Mouse (Mus musculus) lung, adult 18-20 months (tissue): ENCODE data around the gene Vmn1r55.
"Not testable (repeated sequence)": the region's sequence is repeated elsewhere in the genome, so short reads cannot be mapped to it uniquely, and the experiment has no call there.

Source experiments
- DNase-seq, 2 experiments: peaks; one replicate each; pipeline ENCODE4 v3.0.0; 2022; ENCODE audit warnings: mixed read lengths in 2 of 2

Vmn1r55 gene

GRCm38 (mm10) chr7:5149570-5149969 is at the start of gene Vmn1r55:
Gene Vmn1r55, minus strand, starts transcription at chr7:5149670.
- not testable (repeated sequence) for DNase-seq

- DNase-seq = not testable (repeated sequence)
Measured at GRCm38 (mm10) chr7:5196647-5197046, 47.2 kb upstream of the Vmn1r55 start, which contains the start of gene Vmn1r56. Gene Vmn1r56, minus strand, starts transcription at chr7:5196747.

DNA sequence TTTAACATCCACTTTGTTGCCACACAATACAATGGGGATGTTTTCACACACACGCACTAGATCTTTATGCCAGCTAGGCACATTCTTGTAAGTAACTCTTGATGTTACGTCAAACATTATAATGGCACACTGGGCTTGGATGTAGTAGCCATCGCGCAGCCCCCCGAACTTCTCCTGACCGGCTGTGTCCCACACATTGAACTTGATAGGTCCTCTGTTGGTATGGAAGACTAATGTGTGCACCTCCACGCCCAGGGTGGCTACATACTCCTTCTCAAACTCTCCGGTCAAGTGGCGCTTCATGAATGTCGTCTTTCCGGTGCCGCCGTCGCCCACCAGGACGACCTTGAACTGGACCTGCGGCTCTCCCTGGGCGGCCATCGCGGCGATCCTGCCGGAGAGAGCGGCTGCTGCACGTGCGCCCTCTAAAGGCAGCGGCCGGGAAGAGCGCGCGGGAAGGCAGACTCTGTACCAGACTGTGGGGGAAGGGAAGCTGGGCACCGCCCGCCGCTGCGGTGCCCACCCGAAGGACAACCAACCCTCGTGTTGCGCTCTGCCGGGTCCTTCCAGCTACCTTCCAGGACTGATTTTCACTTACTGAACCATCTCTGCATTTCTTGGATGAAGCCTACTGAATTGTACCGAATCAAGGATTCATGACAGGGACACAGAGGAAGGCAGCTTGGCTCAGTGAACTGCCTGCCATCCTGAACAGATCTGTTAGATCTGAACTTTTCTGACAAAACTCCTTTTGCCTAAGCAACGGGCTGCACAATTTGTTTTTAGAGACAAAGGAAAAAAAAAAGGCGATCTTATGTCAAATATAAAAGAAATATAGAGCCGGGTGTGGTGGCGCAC is 23.7 kb downstream of the Vmn1r55 start, which contains the start of gene Rasl2-9:
Gene Rasl2-9, minus strand, starts transcription at position 402 of the 858 bp plus-strand sequence.
- peak; percentile 61 to 64 for DNase-seq

DNA sequence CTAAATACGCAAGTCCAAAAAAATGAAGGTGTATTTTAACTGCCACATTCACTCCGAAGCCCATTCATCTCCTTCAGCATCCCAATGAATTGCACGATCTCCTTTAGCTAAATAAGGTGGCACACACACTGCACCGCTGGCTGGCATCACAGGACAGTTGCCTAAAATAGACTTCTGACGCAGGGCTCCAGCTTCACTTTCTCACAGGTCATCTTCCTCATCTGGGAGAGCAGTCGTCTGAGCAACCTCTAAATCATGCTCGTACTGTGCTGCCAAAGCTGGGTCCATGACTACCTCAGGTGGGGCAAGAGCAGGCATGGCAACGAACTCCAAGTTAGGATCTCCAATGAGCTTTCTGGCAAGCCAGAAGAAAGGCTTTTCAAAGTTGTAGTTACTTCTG is 24.4 kb downstream of the Vmn1r55 start:
- no peak for DNase-seq

DNA sequence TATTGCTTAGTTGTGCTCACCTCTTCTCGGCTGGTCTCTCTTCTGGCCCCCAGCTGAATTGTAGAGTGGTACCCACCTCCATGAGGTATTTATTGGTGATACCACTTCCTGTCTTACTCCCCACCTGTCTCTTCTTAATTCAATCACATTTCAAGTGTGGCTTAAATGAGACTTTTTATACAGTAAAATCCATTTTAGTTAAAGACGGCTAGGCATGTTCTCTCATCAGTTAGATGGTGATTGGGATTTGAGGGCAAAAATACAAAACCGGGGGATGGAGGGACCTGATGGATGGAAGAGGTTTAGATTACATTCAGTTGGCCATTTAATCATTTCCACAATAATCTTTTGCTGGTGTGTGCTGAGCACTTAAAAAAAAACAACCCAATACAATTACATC is 32.6 kb downstream of the Vmn1r55 start, which contains the start of gene Rfpl4:
Gene Rfpl4, minus strand, starts transcription at position 101 of the 400 bp plus-strand sequence.
- DNase-seq = no peak

GRCm38 (mm10) chr7:5112701-5113100 is 36.8 kb downstream of the Vmn1r55 start:
- DNase-seq = no peak

DNA sequence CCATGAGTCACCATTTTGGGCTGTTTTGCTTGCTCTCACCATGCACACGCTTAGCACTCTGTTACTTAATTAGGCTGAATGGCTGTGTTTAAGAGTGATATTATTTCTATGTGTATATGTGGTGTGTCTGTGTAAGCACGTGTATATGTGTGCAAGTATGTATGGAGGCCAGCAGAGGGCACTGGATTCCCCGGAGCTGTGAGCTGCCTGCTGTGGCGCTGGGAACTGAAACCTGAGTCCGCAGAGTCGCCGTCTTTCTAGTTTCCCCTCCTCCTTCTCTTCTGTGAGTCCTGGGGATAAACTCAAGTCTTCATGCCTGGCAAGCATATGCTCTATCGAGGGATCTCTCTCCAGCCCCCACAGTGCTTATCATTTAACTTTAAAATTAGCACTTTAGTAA is 40.2 kb downstream of the Vmn1r55 start:
- no peak for DNase-seq

DNA sequence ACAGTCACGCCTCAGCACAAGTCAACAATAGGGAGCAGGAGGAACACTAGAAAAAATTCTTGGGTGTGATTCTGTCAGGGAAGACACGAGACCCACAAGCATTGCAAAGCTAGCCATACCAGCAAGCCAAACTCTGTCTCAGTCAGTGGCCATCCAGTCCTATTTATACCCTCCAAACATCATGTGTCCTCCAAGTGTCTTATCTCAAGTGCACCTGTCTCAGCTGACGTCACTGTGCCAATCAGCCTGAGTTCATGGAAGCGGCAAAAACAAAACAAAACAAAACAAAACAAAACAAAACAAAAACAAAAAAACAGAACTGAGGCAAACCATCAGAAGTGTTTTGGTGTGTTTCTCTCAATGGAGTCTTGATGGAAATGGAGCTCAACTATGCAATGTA is 41.2 kb downstream of the Vmn1r55 start:
- no peak for DNase-seq

- DNase-seq = no peak
Measured at GRCm38 (mm10) chr7:5102564-5102963, 46.9 kb downstream of the Vmn1r55 start.

GRCm38 (mm10) chr7:5101066-5101663 is 48.3 kb downstream of the Vmn1r55 start:
- peak; percentile 28 to 45 for DNase-seq

GRCm38 (mm10) chr7:5099796-5100195 is 49.7 kb downstream of the Vmn1r55 start:
- DNase-seq = no peak

- DNase-seq = no peak
Measured at GRCm38 (mm10) chr7:5098769-5099168, 50.7 kb downstream of the Vmn1r55 start.

DNA sequence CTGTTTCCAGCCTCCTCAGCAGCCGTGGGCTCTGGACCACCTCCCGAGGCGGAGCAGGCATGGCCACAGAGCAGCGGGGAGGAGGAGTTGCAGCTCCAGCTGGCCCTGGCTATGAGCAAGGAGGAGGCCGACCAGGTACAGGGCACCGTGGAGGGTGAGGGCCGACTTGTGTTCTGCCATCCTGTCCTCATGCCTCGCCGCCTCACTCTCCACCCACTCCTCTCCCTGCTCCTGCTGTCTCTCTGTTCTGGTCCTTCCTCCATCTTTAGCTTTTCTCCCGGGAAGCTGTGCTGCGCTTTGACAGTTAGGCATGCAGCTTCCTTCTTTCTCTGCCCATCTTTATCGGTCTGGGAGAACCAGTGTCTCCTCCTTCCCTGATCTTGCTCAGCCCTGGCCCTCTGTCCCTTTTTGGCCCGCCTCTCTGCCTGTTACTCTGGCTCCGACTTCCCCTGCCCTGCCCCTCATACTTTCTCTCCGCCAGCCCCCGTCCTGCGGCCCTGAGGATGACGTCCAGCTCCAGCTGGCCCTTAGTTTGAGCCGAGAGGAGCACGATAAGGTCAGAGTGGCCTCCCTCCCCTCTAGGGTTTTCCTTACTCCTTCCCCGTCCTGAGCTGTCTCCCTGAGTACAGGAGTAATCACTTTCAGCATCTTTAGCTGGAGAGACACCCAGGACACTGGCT is 56.5 kb downstream of the Vmn1r55 start:
- DNase-seq = no peak

DNA sequence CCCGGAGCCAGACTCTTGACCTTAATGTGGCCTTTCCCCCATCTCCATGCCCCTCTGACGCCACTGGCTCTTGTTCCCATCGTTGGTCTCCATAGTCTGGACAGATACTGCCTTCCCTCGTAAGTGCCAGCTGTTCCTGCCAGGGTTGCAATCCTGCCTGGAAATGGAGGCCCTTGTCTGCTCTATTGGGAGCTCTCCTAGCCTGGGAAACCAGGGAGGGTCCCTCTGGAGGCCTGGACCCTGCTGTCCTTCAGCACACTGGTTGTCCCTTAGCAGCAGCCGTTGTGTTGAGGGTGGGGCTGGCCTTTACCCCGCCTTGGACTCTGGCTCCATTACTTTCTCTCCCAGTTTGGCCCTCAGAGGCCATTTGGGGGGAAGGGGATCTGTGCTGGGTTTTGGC is 57.1 kb downstream of the Vmn1r55 start:
- no peak for DNase-seq

- no peak for DNase-seq
Measured at GRCm38 (mm10) chr7:5091008-5091728, 58.3 kb downstream of the Vmn1r55 start.

DNA sequence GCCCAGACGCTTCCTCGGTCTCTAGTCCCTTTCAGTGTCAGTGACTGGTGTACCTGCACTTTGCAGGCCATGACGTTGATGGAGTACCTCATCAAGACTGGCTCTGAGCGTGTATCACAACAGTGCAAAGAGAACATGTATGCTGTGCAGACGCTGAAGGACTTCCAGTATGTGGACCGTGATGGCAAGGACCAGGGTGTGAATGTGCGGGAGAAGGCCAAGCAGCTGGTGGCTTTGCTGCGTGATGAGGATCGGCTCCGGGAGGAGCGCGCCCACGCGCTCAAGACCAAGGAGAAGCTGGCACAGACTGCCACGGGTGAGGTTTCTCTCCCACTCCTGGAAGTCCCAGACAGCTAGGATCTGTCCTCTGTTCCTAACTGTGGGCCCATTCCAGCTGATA is 59.6 kb downstream of the Vmn1r55 start:
- no peak for DNase-seq

- no peak for DNase-seq
Measured at GRCm38 (mm10) chr7:5087886-5088285, 61.6 kb downstream of the Vmn1r55 start.

GRCm38 (mm10) chr7:5086921-5087440 is 62.5 kb downstream of the Vmn1r55 start:
- no peak for DNase-seq

- DNase-seq = no peak
Measured at GRCm38 (mm10) chr7:5085512-5085911, 64.0 kb downstream of the Vmn1r55 start.

DNA sequence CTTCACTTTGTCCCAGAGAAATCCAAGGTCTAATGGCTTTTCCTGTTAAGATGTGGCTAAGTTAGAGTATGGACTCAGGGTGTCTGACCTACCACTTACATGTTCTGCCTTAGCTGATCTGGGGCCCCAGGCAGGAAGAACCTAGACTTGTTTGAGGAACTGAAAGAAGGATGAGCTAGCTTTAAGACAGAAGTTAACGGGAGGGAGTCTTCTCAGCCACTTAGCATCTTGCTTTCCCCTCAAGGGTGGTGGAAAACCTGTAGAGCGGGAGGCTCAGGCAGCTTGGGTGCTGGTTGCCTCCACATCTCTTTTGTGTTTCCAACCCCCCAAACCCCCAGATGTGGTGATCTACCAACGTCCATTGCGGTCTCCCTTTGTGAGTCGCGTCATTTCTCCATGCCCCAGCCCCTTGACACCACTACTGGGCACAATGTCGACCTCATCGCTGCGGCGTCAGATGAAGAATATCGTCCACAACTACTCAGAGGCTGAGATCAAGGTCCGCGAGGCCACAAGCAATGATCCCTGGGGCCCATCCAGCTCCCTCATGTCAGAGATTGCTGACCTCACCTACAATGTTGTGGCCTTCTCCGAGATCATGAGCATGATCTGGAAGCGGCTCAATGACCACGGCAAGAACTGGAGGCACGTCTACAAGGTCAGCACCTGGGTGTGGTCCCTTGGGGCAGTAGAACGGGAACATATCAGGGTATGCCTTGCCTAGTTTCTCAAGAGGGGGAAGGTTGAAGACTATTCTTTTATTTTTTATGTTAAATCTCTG is 66.0 kb downstream of the Vmn1r55 start:
- DNase-seq = peak in 1 of 2 experiments; percentile 23

DNA sequence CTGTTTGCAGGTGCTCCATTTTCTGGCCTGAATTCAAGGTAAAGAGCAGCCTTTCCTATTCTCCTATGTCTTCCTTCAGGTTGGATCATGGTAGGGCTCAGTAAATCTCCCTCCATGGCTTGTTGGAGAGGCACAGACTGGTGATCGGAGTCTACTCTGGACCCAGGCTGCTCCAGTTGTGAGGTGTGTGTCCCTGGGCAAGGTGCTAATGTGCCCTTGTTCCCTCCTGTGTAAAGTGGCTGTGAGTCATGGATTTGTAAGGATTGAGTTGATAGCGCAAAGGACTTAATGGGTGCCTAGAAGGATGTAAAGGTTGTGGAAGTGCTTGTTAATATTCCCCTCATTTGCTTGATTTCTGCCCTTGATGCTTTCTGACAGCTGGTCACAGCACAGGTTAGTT is 67.5 kb downstream of the Vmn1r55 start:
- DNase-seq = no peak

DNA sequence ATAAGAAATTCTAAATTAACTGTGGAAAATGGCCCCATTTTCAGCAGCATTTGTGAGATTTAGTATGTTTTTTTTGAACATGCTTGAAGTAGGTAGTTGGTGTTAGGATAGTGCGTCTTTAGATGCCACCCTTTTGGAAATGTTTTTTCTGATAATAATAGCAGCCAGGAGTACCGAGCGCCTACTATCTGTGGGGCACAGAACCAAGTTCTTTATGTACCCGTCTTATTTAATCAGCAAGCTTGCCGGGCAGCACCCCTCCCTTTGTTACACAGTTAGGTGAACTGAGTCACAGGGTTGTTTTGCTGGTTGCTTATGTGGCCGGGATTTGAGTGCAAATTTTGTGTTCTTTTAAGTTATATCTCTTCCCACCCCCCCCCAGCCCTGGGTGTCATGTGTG is 68.2 kb downstream of the Vmn1r55 start:
- DNase-seq = no peak
